Mouse (Mus musculus): ENCODE measurements around the gene Fmo1.
"Not testable (repeated sequence)": the region's sequence is repeated elsewhere in the genome, so short reads cannot be mapped to it uniquely, and the experiment has no call there.

Gene Fmo1

GRCm38 (mm10) chr1:162796441-162796840 is 70.0 kb downstream of the Fmo1 start:
- no peak for DNase-seq (ENCODE audit: low read depth, low spot score)

- no peak for DNase-seq (ENCODE audit: low read depth, low spot score)
Measured at GRCm38 (mm10) chr1:162792306-162793044, 73.9 kb downstream of the Fmo1 start.

- DNase-seq (ENCODE audit: low read depth, low spot score) = no peak
Measured at GRCm38 (mm10) chr1:162785222-162785621, 81.2 kb downstream of the Fmo1 start.

GRCm38 (mm10) chr1:162783669-162784248 is 82.7 kb downstream of the Fmo1 start:
- DNase-seq (ENCODE audit: low read depth, low spot score) = no peak

- DNase-seq (ENCODE audit: low read depth, low spot score) = not testable (repeated sequence)
Measured at GRCm38 (mm10) chr1:162781035-162781434, 85.4 kb downstream of the Fmo1 start.
